Mouse (Mus musculus) embryo, embryonic 11.5 days (tissue): ENCODE measurements around the gene Slc22a8.

Experiments
- DNase-seq: peaks from one replicate; pipeline ENCODE4 v3.0.0-alpha.2; 2012; ENCODE audit warnings: low read depth, low spot score

Slc22a8 gene

GRCm38 (mm10) chr19:8590954-8591353, at the start of gene Slc22a8:
TSS of gene Slc22a8 (plus strand) at chr19:8591254.
- no peak for DNase-seq

DNA sequence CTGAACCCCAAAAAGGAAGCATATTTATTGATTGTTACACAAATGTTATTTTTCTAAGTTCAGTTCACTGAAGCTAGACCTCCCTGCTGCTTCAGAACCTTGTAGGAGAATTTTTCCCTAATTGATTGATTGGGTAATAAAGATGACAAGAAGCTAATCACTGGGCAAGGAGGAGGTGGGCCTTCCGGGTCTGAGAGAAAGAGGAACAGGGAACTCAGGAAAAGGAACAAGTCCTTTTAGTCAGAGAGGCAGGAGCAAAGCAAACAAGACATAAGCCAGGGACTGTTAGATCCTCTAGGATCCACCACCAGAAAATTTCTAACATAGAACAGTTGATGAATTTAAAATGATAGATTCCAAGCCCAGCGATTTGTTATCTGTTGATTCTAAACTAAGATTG, 32.2 kb upstream of the Slc22a8 start:
- DNase-seq, result no peak

- DNase-seq, result no peak
Measured at GRCm38 (mm10) chr19:8564021-8564420, 27.0 kb upstream of the Slc22a8 start.

- no peak for DNase-seq
Measured at GRCm38 (mm10) chr19:8564469-8564868, 26.6 kb upstream of the Slc22a8 start.

DNA sequence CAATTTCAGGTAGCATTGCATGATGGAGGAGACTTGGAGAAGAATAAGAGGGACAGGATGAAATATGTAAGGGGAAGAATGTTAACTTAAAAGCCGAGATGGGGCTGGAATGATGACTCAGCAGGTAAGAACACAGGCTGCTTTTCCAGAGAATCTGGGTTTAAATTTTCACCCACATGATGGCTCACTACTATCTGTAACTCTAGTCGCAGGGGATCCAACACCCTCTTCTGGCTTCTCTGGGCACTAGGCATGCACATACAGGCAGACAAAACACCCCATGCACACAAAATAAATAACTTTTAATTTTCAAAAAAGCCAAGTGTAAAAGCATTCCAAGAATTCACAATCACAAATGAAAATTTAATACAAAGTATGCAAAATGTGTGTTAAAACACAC, 25.8 kb upstream of the Slc22a8 start:
- no peak for DNase-seq

- no peak for DNase-seq
Measured at GRCm38 (mm10) chr19:8565985-8566384, 25.1 kb upstream of the Slc22a8 start.

GRCm38 (mm10) chr19:8567104-8567880, 23.8 kb upstream of the Slc22a8 start:
- peak; percentile 31 for DNase-seq

DNA sequence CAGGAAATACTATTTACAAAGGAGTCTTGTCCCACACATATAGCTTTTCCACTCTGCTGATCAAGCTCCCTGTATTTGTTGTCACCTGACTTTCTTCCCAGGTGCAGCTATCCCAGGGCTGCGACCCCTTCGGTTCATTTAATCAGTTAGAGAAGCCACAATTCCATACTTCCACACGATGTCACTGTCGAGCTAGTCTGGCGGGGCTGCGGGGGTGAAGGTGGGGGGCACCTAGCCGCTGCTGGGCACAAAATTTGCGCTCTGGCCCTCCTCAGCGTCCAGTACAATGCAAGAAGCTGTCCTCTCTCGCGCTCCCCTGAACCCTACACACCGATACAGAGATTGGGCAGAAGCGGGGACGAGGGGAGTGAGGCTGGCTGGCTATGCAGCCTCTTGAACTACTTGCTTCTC, 21.6 kb upstream of the Slc22a8 start:
- DNase-seq, result peak; percentile 22

DNA sequence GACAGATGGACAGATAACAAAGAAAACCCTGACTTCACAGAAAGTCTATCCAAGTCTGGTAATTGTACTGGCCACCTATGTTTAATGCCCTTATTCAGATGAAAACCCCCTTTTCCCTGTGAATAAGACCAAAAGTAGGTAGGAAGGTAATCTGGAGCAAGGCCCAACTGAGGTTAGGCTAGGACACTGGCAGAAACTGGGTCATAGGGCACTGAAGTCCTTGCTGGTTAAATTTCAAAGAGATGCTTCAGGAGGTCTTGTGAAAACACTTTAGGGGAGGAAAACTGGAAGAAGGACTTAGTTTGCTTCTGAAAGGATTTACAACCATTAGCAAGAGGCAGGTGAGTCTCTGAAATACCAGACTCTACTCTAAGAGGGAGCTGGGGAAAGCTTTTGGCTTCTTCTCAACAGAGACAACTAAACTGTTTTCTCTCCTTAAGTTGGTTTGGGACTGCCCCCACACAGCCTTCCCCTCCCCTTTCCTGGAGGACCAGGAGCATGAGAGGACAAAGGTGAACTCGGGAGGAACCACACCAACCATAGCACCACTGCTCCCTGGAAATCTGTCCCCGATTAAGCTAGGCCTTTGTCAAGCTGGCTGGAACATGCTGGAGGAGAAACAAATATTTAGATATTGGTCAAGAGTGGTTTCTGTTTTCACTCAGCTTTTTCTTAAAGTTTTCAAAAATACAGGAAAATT, 20.6 kb upstream of the Slc22a8 start:
- DNase-seq, result no peak

GRCm38 (mm10) chr19:8571746-8572145, 19.3 kb upstream of the Slc22a8 start:
- no peak for DNase-seq

DNA sequence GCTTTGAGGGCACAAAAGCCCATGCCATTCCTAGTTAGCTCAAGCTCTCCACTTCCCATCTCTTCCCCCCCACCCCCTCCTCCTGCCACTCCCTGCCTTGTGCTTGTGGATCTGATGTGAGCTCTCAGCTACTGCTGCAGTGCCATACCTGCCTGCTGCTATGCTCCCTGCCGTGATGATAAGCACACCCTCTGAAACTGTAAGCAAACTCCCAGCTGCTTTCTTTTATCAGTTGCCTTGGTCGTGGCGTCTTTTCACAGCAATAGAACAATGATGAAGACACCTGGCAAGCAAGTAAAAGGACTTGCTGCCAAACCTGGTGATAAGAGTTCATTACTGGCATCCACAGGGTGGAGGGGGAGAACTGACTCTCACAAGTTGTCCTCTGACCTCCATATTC, 18.6 kb upstream of the Slc22a8 start:
- DNase-seq, result no peak

DNA sequence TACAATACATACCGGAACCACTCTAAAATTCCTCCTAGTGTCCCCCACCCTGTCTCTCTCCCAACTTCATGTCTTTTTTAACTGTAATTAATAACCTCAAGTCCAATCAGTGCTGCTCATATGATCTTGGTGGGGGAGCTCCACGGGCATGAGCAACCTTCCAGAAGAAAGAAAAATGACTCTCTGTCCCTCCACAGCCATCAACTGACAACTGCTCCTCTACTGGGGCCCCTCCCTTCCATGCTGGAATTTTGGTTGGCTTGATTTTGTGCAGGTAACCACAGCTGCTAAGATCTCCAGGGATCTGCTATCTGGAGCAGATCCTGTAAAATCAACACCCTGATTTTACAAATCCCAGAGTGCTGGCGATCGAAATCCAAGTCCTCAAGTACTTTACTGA, 13.6 kb upstream of the Slc22a8 start:
- DNase-seq, result no peak

DNA sequence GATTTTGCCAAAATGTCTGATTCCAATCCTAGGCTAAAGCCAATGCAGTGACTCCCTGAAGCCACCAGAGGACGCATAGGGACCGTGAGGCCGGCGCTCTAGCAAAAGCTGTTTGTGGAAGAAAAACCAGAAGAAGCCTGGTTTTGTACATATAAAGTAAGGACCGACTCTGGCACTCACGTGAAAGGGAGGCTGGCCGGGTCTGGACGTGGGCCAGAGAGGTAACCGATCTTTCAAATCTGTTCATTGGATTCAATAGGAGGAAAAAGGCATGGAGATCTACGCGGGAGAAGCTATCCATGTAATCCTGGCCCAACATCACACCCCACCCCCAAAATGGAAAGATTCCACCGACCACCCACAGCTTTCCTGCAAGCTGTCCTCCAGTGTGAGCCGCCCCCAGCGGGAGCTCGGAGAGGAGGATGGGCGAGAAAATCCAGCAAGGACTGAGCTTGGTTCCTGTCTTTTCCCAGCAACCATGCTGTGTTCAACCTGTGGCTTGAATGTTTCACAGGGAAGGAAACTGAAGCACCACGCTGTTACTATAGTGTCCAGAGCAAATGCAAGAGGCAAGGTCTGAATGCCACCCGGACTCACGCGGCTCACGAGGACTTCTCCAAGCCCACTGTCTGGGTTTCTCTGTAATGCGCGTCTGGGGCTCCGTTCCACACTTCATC, 12.6 kb upstream of the Slc22a8 start:
- peak; percentile 67 for DNase-seq

GRCm38 (mm10) chr19:8578970-8579342, 12.1 kb upstream of the Slc22a8 start:
- no peak for DNase-seq

DNA sequence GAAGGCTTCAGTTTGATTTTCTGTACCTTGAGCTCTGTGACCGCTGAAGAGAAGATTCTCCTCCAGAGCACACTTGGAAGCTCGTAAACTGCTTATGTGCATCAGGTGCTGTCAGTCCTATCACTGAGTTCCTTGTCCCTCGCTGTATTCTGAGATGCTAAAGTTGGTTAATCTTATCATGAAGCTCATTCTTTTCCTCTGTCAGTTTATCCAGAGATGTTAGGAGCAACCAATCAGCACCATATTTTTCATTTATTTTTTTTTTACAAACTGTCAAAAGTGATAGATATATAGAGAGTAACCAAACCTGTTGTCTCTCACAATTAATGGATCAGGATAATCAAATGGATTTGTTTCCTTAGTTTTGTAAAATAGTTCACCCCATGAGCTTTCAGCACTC, 5.8 kb upstream of the Slc22a8 start:
- DNase-seq, result no peak

- no peak for DNase-seq
Measured at GRCm38 (mm10) chr19:8585899-8586298, 5.2 kb upstream of the Slc22a8 start.

DNA sequence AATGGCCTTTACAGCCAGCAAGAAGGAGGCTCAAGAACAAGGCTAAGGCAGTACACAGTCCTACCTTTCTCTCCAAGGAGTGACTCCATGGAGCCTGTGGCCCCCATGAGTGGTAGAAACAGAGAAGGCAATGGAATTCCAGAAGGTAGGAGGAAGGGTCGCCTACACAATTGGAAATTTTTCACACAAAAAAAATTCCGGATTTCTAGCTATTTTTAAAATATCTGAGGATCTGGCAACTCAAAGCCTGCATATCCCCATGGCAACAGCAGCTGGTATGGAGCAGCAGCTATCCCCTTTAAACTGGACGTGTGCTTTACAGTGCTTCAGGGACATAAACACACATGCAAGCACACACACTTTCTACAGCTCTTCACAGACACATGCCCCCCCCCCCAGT, 4.7 kb upstream of the Slc22a8 start:
- no peak for DNase-seq

DNA sequence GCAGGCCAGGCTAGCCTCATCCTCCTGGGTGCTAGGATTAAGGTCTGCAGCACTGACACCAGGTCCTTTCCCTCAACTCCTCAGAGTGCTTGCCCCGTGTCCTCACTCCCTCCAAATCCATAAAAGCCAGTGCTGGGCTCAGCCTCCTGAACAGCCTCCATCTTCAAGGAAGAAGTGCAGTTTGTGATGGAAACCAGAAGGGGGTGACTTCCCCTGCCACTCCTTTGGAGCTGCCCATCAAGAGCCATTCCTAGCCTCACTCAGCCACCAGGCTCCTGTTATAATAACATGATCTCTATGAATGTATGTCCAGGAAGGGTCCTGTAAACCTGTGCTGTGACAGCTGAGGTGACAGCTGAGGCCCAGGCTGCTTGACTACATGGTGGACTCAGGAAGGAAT, 3.7 kb upstream of the Slc22a8 start:
- DNase-seq, result no peak

- no peak for DNase-seq
Measured at GRCm38 (mm10) chr19:8592155-8592554, 1.1 kb downstream of the Slc22a8 start.

DNA sequence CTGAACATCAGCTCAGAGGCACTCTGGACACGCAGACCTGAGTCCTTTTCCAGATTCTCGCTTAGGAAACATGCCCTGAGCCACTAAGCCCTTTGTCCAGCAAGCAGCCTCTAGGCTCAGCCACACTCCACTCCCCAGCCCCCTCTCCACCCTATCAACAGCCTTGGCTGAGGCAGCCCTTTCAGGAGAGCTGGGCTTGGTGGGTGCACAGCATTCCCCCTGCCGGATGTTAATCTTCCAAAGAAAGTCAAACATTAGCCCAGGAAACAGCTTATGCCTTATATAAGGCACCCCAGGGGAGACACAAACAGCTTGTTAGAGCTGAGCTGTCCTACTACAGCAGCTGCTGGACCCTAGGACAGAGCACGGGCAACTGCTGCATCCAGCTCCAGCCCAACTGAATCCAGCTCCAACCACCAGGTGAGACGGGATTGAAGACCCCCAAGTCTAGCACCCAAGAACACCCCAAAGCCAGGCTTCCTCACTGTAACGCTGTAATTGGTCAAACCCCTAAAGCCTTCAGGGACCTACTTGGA, 1.9 kb downstream of the Slc22a8 start:
- no peak for DNase-seq

- no peak for DNase-seq
Measured at GRCm38 (mm10) chr19:8593833-8594232, 2.8 kb downstream of the Slc22a8 start.

- DNase-seq, result no peak
Measured at GRCm38 (mm10) chr19:8594518-8594917, 3.5 kb downstream of the Slc22a8 start.
